Mouse (Mus musculus) right cerebral cortex, adult 2 months (tissue): Measurements from ENCODE around the gene Abcc4.

ENCODE experiments used
- DNase-seq, 2 experiments: peaks; one replicate each; pipeline ENCODE4 v3.0.0; 2021 to 2022; ENCODE audit warnings: low spot score in 2 of 2

Gene Abcc4

GRCm38 (mm10) chr14:118507829-118508228, 198.2 kb downstream of the Abcc4 start:
- DNase-seq: no peak

GRCm38 (mm10) chr14:118506591-118507146, 199.3 kb downstream of the Abcc4 start:
- no peak for DNase-seq

- DNase-seq: no peak
Measured at GRCm38 (mm10) chr14:118496767-118497166, 209.3 kb downstream of the Abcc4 start.

DNA sequence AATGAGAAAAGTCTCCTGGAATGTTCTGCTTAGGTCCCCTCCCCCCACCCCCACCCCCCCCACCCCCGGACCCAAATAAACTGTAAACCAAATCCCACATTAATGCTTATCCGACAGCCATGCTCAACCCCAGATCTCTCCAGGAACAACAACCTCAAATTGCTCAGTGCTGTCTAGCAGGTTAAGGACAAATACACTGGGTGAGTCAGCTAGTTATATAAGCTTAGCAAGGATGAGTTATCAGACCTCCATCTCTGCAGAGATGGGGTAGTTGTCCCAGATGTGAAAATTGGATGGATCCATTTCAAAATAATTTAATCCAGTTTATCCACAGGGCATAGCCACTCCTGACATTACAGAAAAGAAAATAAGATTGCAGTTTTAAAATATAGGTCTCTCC, 210.6 kb downstream of the Abcc4 start:
- DNase-seq: no peak

- DNase-seq: no peak
Measured at GRCm38 (mm10) chr14:118491708-118492107, 214.3 kb downstream of the Abcc4 start.

DNA sequence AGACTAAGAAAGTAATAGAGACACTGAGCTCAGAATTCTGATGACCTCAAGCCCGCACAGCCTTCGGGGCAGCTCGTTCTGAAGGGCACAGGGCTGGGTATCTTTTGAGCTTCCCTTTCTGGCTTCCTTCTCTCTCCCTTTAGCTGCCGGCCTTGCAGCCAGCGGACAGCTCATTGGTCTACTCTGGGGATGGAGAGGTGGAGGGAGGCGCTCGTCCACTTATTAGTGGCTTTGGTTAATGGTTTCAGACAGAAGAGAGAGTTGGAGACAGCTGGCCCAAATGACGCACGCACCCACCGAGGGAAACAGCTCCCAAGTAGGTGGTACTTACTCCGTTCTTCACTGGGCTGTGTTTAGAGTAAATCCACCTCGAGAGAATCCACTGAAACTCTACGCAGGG, 214.7 kb downstream of the Abcc4 start:
- DNase-seq: no peak

DNA sequence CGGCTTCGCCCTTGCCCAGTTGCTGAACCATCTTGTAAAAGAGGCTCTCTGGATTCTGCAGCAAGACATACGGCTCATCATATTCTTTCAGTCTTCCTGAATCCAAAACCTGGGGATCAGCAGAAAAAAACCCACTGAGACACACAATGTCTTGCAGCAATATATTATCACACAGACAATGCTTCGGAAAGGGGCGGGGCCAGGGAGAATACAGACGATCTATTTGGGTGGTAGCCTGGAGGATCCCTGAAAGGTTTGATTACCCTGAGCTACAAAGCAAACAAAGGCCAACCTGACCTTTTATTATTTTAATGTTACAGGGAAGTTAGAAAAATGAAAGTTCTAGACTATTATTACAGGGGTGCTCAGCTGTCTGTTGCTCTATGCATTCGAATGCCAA, 215.5 kb downstream of the Abcc4 start:
- DNase-seq: no peak

DNA sequence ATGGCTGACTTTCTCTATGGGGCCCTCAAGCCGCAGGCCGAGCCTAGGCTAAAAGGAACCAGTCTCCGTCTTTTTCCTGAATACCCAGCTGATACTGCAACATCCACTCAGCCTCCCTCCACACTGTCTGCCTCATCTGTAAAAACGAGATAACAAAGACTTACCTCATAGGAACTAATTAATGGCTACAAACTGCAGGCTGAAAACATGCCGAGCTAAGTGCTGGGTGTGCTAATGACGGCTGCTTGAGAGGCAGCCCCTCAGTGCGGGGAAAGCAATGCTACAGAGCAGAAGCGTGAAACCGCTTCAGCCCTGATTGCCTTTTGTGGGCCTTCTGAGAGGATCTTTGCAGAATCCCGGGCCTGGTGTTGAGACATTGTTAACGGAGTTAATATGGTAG, 219.7 kb downstream of the Abcc4 start:
- DNase-seq: no peak

DNA sequence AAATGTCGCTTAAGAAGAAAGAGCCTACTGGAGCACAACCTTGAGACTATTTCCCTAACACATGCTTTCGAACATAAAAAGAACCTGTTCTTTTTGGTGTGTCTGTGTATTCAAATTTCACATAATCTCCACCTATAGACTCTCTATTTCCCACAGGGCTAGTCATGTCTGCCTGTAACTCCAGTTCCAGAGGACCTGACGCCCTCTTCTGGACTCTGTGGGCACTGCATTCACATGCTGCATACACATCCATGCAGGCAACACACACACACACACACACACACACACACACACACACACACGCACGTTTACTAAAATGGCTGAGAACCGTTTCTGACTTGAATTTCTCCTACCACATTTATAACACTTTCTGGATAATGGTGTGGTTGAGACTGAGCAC, 220.4 kb downstream of the Abcc4 start:
- DNase-seq: no peak

DNA sequence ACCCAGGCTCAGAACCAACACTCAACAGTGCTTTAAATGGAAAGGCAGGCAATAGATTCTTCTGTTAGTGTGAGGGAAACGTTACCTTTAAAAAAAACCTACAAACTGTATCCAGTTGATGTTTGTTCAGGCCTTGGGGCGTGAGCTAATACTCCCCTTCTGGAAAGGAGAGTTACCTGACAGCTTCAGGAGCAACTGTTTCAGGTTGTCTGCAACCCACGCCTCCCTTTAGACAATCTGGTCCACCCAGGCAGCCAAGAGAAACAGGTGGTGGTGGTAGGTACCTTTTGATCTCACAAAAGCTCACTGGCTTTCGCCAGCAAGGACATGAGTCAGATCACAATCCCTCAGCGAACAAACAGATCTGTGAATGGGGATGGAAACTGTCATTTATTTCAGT, 223.7 kb downstream of the Abcc4 start:
- DNase-seq: no peak

GRCm38 (mm10) chr14:118481779-118482178, 224.2 kb downstream of the Abcc4 start:
- DNase-seq: no peak

GRCm38 (mm10) chr14:118476329-118476728, 229.7 kb downstream of the Abcc4 start:
- no peak for DNase-seq

- DNase-seq: no peak
Measured at GRCm38 (mm10) chr14:118475100-118475454, 230.9 kb downstream of the Abcc4 start.

DNA sequence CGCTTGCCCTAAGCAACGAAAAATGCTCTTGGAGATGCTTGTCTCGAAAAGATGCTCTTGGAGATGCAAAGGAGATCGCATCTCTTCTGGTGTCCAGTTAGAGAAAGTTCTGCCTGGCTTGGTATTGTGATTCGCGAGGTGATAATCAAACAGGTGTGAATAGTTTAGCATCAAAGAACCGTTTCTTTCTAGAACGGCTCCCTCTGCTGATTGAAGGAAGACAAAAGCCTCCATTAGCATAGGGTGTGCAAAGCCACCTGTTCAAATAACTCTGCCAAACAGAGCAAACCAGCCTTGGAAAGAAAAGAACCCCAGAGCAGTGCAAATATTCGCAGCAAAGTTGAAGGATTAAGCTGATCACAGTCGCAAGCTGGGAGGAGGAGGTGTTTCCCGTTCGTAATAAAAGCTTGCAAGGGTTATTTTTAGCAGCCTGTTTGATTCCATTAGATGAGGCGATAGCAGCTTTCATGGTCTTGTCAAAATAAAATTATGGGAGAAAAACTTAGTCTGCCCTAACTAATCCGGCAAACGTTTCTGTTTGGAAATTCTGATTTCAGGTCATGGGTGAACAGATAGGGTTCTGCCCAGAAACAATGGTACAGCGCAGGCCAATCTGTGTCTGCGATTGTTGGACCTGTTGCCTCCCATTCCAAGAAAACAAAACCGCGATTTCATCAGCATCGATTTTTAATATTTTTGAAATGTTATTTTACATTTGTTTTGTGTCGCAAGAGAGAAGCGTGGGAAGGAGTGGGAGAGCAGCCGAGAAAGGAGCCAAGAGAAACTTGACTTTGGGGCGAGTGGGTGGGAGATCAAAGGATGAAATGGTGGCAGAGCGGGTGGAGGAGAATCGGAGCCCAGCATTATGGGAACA, 231.6 kb downstream of the Abcc4 start:
- DNase-seq: peak; percentile 16 to 20

DNA sequence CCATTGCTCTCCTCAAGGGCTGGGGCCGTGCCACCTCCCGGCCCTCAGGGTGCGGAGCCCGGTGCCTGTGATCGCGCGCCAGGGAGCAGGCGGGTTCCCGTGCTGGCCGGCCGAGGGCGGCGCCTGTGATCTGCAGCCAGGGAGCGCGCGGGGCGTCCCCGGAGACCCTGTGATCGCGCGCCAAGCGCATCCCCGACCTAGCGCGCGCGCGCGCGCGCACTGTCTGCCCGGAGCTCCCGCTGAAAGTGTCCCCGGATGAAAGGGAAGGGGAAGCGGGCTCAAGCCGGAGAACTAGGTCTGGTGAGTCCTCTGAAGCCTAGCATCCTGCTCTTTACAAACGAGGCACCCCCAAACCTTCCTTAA, 232.2 kb downstream of the Abcc4 start:
- peak; percentile 7 to 48 for DNase-seq

DNA sequence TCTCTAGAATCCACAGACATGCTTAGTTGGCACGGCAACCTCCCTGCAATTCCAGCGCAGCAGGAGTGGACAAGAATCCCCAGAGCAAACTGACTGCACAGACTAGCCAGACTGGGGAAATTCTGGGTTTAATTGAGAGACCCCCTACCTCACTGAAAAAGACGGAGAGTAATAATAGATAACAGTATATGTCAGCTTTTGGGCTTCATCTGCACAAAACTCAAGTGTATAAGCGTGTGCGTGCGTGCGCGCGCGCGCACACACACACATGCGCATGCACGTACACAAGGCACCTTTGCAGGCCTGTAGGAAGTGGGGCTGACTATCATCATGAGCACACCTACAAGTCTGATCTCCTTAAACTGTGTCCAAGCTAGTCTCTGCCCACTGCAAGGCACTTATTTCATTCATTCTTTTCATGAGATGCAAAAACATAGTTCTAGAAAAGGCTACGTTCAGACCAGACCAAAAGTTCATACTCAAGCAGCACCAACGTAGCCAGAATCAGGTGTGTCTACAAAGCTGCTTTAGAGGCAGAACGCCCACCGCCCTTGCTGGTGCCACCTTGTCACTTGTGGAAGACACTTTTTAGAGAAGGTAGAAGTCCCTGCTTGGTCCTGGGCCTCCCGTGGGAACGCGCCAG, 232.7 kb downstream of the Abcc4 start:
- no peak for DNase-seq

- no peak for DNase-seq
Measured at GRCm38 (mm10) chr14:118465331-118465730, 240.7 kb downstream of the Abcc4 start.

GRCm38 (mm10) chr14:118464401-118464800, 241.6 kb downstream of the Abcc4 start:
- DNase-seq: no peak

- DNase-seq: no peak
Measured at GRCm38 (mm10) chr14:118452572-118452971, 253.4 kb downstream of the Abcc4 start.

- no peak for DNase-seq
Measured at GRCm38 (mm10) chr14:118440155-118440554, 265.9 kb downstream of the Abcc4 start.

- peak; percentile 21 to 26 for DNase-seq
Measured at GRCm38 (mm10) chr14:118437156-118437931, 268.7 kb downstream of the Abcc4 start.

GRCm38 (mm10) chr14:118436791-118437155, 269.2 kb downstream of the Abcc4 start:
- DNase-seq: peak; percentile 15 to 23
